Mouse (Mus musculus) MEL (cell line): Measurements from ENCODE around the gene Ripply3. TPM values are rescaled to one million over a fixed set of nuclear protein-coding genes. Genes with fewer than 3 reads are reported as not detected.

Source experiments
- DNase-seq: peaks from one replicate; pipeline ENCODE4 v3.0.0; 2011; ENCODE audit warnings: low read depth, low spot score
- H3K27ac ChIP-seq: 2 replicates; pipeline ENCODE4 v1.5.1; 2012; ENCODE audit warnings: low read depth, mild to moderate bottlenecking, control low read depth, low read length, moderate library complexity; ENCODE audit not compliant: control insufficient read depth
- H3K27me3 ChIP-seq, 2 experiments: fragments of 150-350 bp in 1 of 2; sonication (generic) in 1 of 2; 2 replicates each; pipeline ENCODE4 v1.6.1; 2012; ENCODE audit warnings: low read length in 2 of 2, mild to moderate bottlenecking in 2 of 2, improper control_type of control experiment in 1 of 2, moderate library complexity in 1 of 2; ENCODE audit not compliant: insufficient read depth in 2 of 2, control insufficient read depth in 1 of 2
- H3K36me3 ChIP-seq, 2 experiments: 2 replicates each; pipeline ENCODE4 v1.6.1; 2012 to 2014; ENCODE audit warnings: low read length in 2 of 2, improper control_type of control experiment in 1 of 2, inconsistent platforms in 1 of 2, mild to moderate bottlenecking in 1 of 2; ENCODE audit not compliant: insufficient read depth in 2 of 2, control insufficient read depth in 1 of 2
- H3K4me1 ChIP-seq, 2 experiments: fragments of 150-350 bp in 1 of 2; sonication (generic) in 1 of 2; 2 replicates each; pipeline ENCODE4 v1.6.1; 2012; ENCODE audit warnings: low read length in 2 of 2, improper control_type of control experiment in 1 of 2, mild to moderate bottlenecking in 1 of 2; ENCODE audit not compliant: insufficient read depth in 2 of 2, control insufficient read depth in 1 of 2
- H3K4me3 ChIP-seq, 2 experiments: fragments of 150-350 bp in 1 of 2; sonication (generic) in 1 of 2; 2 replicates each; pipeline ENCODE4 v1.5.1; 2012; ENCODE audit warnings: low read depth in 2 of 2, low read length in 2 of 2, mild to moderate bottlenecking in 2 of 2, moderate library complexity in 2 of 2, control low read depth in 1 of 2, improper control_type of control experiment in 1 of 2; ENCODE audit not compliant: control insufficient read depth in 1 of 2, insufficient read depth in 1 of 2
- H3K79me2 ChIP-seq: 2 replicates; pipeline ENCODE4 v1.6.1; 2012; ENCODE audit warnings: mild to moderate bottlenecking, low read length, moderate library complexity; ENCODE audit not compliant: control insufficient read depth, poor library complexity, insufficient read depth
- H3K9ac ChIP-seq: 2 replicates; pipeline ENCODE4 v1.6.1; 2012; ENCODE audit warnings: low read depth, mild to moderate bottlenecking, control low read depth, low read length, moderate library complexity; ENCODE audit not compliant: control insufficient read depth, poor library complexity, severe bottlenecking
- H3K9me3 ChIP-seq: fragments of 150-350 bp; sonication (generic); replicated peaks from 2 replicates; pipeline ENCODE4 v1.6.1; 2012; ENCODE audit warnings: mild to moderate bottlenecking, low read length, improper control_type of control experiment, moderate library complexity; ENCODE audit not compliant: insufficient read depth
- CTCF ChIP-seq, 3 experiments: IDR thresholded peaks in 2 of 3; conservative IDR thresholded peaks in 1 of 3; 2 replicates each; pipeline ENCODE4 v1.5.1; 2011 to 2012; ENCODE audit warnings: low read length in 3 of 3, low read depth in 2 of 3, mild to moderate bottlenecking in 2 of 3, improper control_type of control experiment in 1 of 3, inconsistent platforms in 1 of 3, mixed read lengths in 1 of 3, moderate library complexity in 1 of 3; ENCODE audit not compliant: control insufficient read depth in 1 of 3, insufficient read depth in 1 of 3, poor library complexity in 1 of 3, severe bottlenecking in 1 of 3
- E2F4 ChIP-seq: IDR thresholded peaks from 2 replicates; pipeline ENCODE4 v1.6.1; 2011; ENCODE audit warnings: low read depth, low read length, improper control_type of control experiment, borderline replicate concordance
- EP300 ChIP-seq, 2 experiments: IDR thresholded peaks; 2 replicates each; pipeline ENCODE4 v1.6.1; 2011; ENCODE audit warnings: improper control_type of control experiment in 2 of 2, low read length in 2 of 2, low read depth in 1 of 2, mild to moderate bottlenecking in 1 of 2
- ETS1 ChIP-seq: IDR thresholded peaks from 2 replicates; pipeline ENCODE4 v1.6.1; 2012; ENCODE audit warnings: low read depth, mild to moderate bottlenecking, inconsistent platforms, low read length, improper control_type of control experiment, moderate library complexity
- GABPA ChIP-seq: IDR thresholded peaks from 2 replicates; pipeline ENCODE4 v1.6.1; 2012; ENCODE audit warnings: low read depth, mild to moderate bottlenecking, inconsistent platforms, low read length, improper control_type of control experiment, moderate library complexity
- JUND ChIP-seq: IDR thresholded peaks from 2 replicates; pipeline ENCODE4 v1.6.1; 2011; ENCODE audit warnings: low read depth, mild to moderate bottlenecking, improper control_type of control experiment, low read length
- KAT2A ChIP-seq: conservative IDR thresholded peaks from 2 replicates; pipeline ENCODE4 v1.6.1; 2012; ENCODE audit warnings: low read depth, low read length, improper control_type of control experiment, inconsistent platforms
- MAX ChIP-seq: IDR thresholded peaks from 2 replicates; pipeline ENCODE4 v1.6.1; 2011; ENCODE audit warnings: low read length, improper control_type of control experiment
- MEF2A ChIP-seq: IDR thresholded peaks from 2 replicates; pipeline ENCODE4 v1.6.1; 2014; ENCODE audit warnings: low read depth, mild to moderate bottlenecking, inconsistent platforms, low read length, improper control_type of control experiment; ENCODE audit not compliant: poor library complexity, insufficient replicate concordance, severe bottlenecking; ENCODE audit errors: extremely low read depth
- MYB ChIP-seq: IDR thresholded peaks from 2 replicates; pipeline ENCODE4 v1.6.1; 2011; ENCODE audit warnings: mild to moderate bottlenecking, low read depth, low read length, improper control_type of control experiment
- NRF1 ChIP-seq: IDR thresholded peaks from 2 replicates; pipeline ENCODE4 v1.6.1; 2014; ENCODE audit warnings: low read depth, mild to moderate bottlenecking, inconsistent platforms, low read length, improper control_type of control experiment, moderate library complexity; ENCODE audit not compliant: poor library complexity, insufficient read depth, severe bottlenecking
- POLR2A ChIP-seq, 2 experiments: IDR thresholded peaks; 2 replicates each; pipeline ENCODE4 v1.6.1; 2011 to 2012; ENCODE audit warnings: low read length in 2 of 2, mild to moderate bottlenecking in 2 of 2, control low read depth in 1 of 2, improper control_type of control experiment in 1 of 2, low read depth in 1 of 2, moderate library complexity in 1 of 2; ENCODE audit not compliant: control insufficient read depth in 1 of 2, insufficient read depth in 1 of 2, poor library complexity in 1 of 2
- POLR2AphosphoS5 ChIP-seq: IDR thresholded peaks from 2 replicates; pipeline ENCODE4 v1.6.1; 2012; ENCODE audit warnings: low read depth, borderline replicate concordance, mild to moderate bottlenecking, inconsistent platforms, low read length, moderate library complexity, mixed read lengths
- RAD21 ChIP-seq: IDR thresholded peaks from 2 replicates; pipeline ENCODE4 v1.6.1; 2011; ENCODE audit warnings: mild to moderate bottlenecking, low read depth, low read length, improper control_type of control experiment
- RCOR1 ChIP-seq: IDR thresholded peaks from 2 replicates; pipeline ENCODE4 v1.6.1; 2012; ENCODE audit warnings: low read depth, mild to moderate bottlenecking, inconsistent platforms, low read length, improper control_type of control experiment
- SMC3 ChIP-seq: IDR thresholded peaks from 2 replicates; pipeline ENCODE4 v1.6.1; 2011; ENCODE audit warnings: low read depth, low read length, improper control_type of control experiment
- TAL1 ChIP-seq: IDR thresholded peaks from 2 replicates; pipeline ENCODE4 v1.6.1; 2012; ENCODE audit warnings: mild to moderate bottlenecking, inconsistent platforms, low read length, moderate library complexity, mixed read lengths
- TCF12 ChIP-seq: IDR thresholded peaks from 2 replicates; pipeline ENCODE4 v1.6.1; 2014; ENCODE audit warnings: low read depth, mild to moderate bottlenecking, inconsistent platforms, low read length, improper control_type of control experiment, moderate library complexity
- UBTF ChIP-seq: IDR thresholded peaks from 2 replicates; pipeline ENCODE4 v1.6.1; 2012; ENCODE audit warnings: low read depth, mild to moderate bottlenecking, inconsistent platforms, low read length, improper control_type of control experiment, moderate library complexity, borderline replicate concordance; ENCODE audit not compliant: insufficient read depth
- USF1 ChIP-seq: IDR thresholded peaks from 2 replicates; pipeline ENCODE4 v1.6.1; 2014; ENCODE audit warnings: low read depth, mild to moderate bottlenecking, inconsistent platforms, low read length, improper control_type of control experiment, moderate library complexity
- ZKSCAN1 ChIP-seq: IDR thresholded peaks from 2 replicates; pipeline ENCODE4 v1.6.1; 2012; ENCODE audit warnings: low read depth, mild to moderate bottlenecking, inconsistent platforms, low read length, improper control_type of control experiment, moderate library complexity
- ZMIZ1 ChIP-seq: IDR thresholded peaks from 2 replicates; pipeline ENCODE4 v1.6.1; 2012; ENCODE audit warnings: low read depth, mild to moderate bottlenecking, inconsistent platforms, low read length, improper control_type of control experiment, moderate library complexity
- ZNF384 ChIP-seq: IDR thresholded peaks from 2 replicates; pipeline ENCODE4 v1.6.1; 2012; ENCODE audit warnings: low read depth, mild to moderate bottlenecking, inconsistent platforms, low read length, improper control_type of control experiment
- polyA plus RNA-seq, 2 experiments: library from polyadenylated mRNA; stranded (reverse) in 1 of 2; unstranded in 1 of 2; fragments of >175 nt in 1 of 2; fragments of >200 nt in 1 of 2; gene quantifications; 2 replicates each; pipeline versions ENCODE4 v1.2.1 to v1.2.4; 2012; ENCODE audit warnings: low replicate concordance in 2 of 2, low read depth in 1 of 2; ENCODE audit not compliant: insufficient read length in 2 of 2, insufficient read depth in 1 of 2, missing spikeins in 1 of 2
- total RNA-seq: library from RNA; depleted of rRNA; stranded (reverse); fragments of 300-350 nt; gene quantifications from 2 replicates; pipeline ENCODE4 v1.2.3, GENCODE M21; 2012

The Ripply3 gene
- total and polyA plus RNA-seq, 3 experiments, result 0.18 to 0.35 TPM; not detected in 1

DNA sequence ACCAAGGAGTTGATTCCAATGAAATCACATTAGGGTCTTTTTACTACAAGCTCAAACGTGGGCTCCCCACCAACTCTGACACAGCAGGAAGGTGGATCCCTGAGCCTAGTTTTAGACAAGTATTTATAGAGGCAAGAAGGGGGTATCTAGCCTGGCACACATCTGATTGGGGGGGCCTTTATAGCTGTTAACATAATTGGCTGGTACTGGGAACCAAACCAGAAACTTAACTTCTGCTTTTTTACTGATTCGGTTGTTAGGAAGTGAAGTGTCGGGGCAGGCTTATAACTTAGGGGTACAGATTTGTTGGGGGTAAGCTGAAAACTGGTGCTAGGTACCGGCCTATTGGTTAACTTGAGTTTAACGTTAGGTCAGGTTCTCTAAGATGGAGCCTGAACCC, 8.0 kb upstream of the Ripply3 start:
- no peak overlapping the region for H3K27ac ChIP-seq
- H3K9me3 ChIP-seq, result no peaks in the 10 kb centered on the region
- DNase-seq, result peak; percentile 60
- H3K9ac ChIP-seq, result no peak overlapping the region
- H3K79me2 ChIP-seq, result no peaks in the 10 kb centered on the region
- H3K27me3 ChIP-seq, result no peaks in the 10 kb centered on the region
- H3K36me3 ChIP-seq, result peaks cover 0 to 26% of the 10 kb centered on the region in 2 experiments; a peak in 2 of 4 replicates
- no peak overlapping the region for H3K4me3 ChIP-seq
- peaks cover 22 to 39% of the 10 kb centered on the region in 2 experiments for H3K4me1 ChIP-seq
- TF ChIP-seq RCOR1, result peak; percentile 52
- TF ChIP-seq EP300 (IDR thresholded peaks at IDR 0.05; ENCODE audit: low read depth in 1 of 2, low read length in 2 of 2), result peak; percentile 35 to 39; a peak in 2 of 4 replicates
- no peak for TF ChIP-seq UBTF
- TF ChIP-seq ETS1, result peak; percentile 27; the same call in 1 of the 2 replicates
- TF ChIP-seq MEF2A, result no peak

DNA sequence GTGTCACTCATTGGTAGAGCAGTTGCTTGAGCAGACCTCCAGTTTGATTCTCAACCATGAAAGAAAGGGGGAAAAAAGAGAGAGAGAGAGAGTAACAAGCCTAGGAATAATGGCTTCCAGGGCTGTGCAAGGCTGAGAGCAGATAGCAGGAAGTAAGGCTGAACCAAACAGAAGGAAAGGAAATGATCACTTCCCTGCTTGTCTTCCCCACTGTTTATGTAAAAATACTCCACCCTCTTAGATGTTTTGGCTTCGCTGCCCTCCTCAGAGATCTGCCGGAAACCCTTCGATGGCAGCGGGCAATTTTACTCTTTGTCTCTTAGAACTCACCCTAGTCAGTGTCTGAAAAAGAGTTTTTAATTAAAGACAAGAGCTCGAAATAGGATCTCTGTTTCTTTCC, 4.5 kb upstream of the Ripply3 start:
- no peaks in the 10 kb centered on the region for H3K9me3 ChIP-seq
- no peak overlapping the region for H3K4me3 ChIP-seq
- H3K36me3 ChIP-seq, result peaks cover 0 to 20% of the 10 kb centered on the region in 2 experiments; a peak in 2 of 4 replicates
- no peak overlapping the region for H3K9ac ChIP-seq
- no peak for DNase-seq
- TF ChIP-seq ZKSCAN1 (no peak), USF1 (no peak), ETS1 (no peak)
- no peaks in the 10 kb centered on the region for H3K79me2 ChIP-seq
- no peak overlapping the region for H3K27ac ChIP-seq
- H3K4me1 ChIP-seq, result peaks cover 16 to 26% of the 10 kb centered on the region in 2 experiments
- H3K27me3 ChIP-seq, result no peaks in the 10 kb centered on the region

- Histone ChIP-seq H3K27me3 (no peaks in the 10 kb centered on the region), H3K4me1 (peaks cover 21 to 27% of the 10 kb centered on the region in 2 experiments), H3K4me3 (no peak overlapping the region)
- no peak; the same call in 1 of the 2 replicates for TF ChIP-seq MYB
- TF ChIP-seq SMC3, result no peak
- no peak for TF ChIP-seq MAX
- TF ChIP-seq UBTF, result no peak
- no peak for TF ChIP-seq ZKSCAN1
- no peak for TF ChIP-seq GABPA
- TF ChIP-seq ZNF384, result no peak
- no peak for TF ChIP-seq NRF1
- peak; percentile 97 for TF ChIP-seq TCF12
- peak; percentile 50 for TF ChIP-seq TAL1
- no peak for TF ChIP-seq POLR2A (IDR thresholded peaks at IDR 0.05; ENCODE audit: control insufficient read depth in 1 of 2, insufficient read depth in 1 of 2, low read depth in 1 of 2, low read length in 2 of 2, poor library complexity in 1 of 2)
- TF ChIP-seq E2F4, result no peak
- TF ChIP-seq POLR2AphosphoS5, result no peak
- TF ChIP-seq KAT2A, result no peak; the same call in 1 of the 2 replicates
- no peak for TF ChIP-seq CTCF (IDR thresholded peaks at IDR 0.05 in 2 of 3, conservative IDR thresholded peaks at IDR 0.05 in 1 of 3; ENCODE audit: control insufficient read depth in 1 of 3, insufficient read depth in 1 of 3, low read depth in 2 of 3, low read length in 3 of 3, poor library complexity in 1 of 3, severe bottlenecking in 1 of 3)
- no peak for TF ChIP-seq ZMIZ1
- TF ChIP-seq JUND, result 0 out of 2 replicates have a peak, but pooled peaks have one; percentile 19
- TF ChIP-seq RAD21, result no peak
- peak; percentile 88 for TF ChIP-seq RCOR1
- TF ChIP-seq MEF2A, result peak; percentile 53; the same call in 1 of the 2 replicates
Observed at GRCm38 (mm10) chr16:94326008-94326407, 2.2 kb upstream of the Ripply3 start.

More at GRCm38 (mm10) chr16:94326008-94326407, 2.2 kb upstream of the Ripply3 start:
- peak overlapping the region; percentile 15; the same call in 1 of the 2 replicates for H3K9ac ChIP-seq
- peak; percentile 65 for DNase-seq
- peak overlapping the region; percentile 83 for H3K27ac ChIP-seq
- peaks cover 0 to 25% of the 10 kb centered on the region in 2 experiments; a peak in 2 of 4 replicates for H3K36me3 ChIP-seq
- H3K79me2 ChIP-seq, result no peaks in the 10 kb centered on the region
- H3K9me3 ChIP-seq, result no peaks in the 10 kb centered on the region
